Mouse (Mus musculus) hindbrain, embryonic 10.5 days (tissue): ENCODE results near the gene Mrpl54. TPM values are rescaled to one million over a fixed set of nuclear protein-coding genes. Genes with fewer than 3 reads are reported as not detected.
A peak's percentile ranks its signal among the peaks of the same experiment; 100 is the strongest.

ENCODE experiments used
- DNase-seq: peaks from one replicate; pipeline ENCODE4 v3.0.0-alpha.2; 2017; ENCODE audit warnings: low spot score
- H3K27ac ChIP-seq: fragments of 300-500 bp; sonication (generic); 2 replicates; pipeline ENCODE4 v1.5.1; 2016; ENCODE audit warnings: mild to moderate bottlenecking, moderate library complexity
- H3K27me3 ChIP-seq: fragments of 300-500 bp; sonication (generic); 2 replicates; pipeline ENCODE4 v1.6.1; 2016; ENCODE audit warnings: mild to moderate bottlenecking; ENCODE audit not compliant: poor library complexity, insufficient read depth, severe bottlenecking
- H3K36me3 ChIP-seq: fragments of 300-500 bp; sonication (generic); 2 replicates; pipeline ENCODE4 v1.6.1; 2016; ENCODE audit warnings: mild to moderate bottlenecking, moderate library complexity
- H3K4me1 ChIP-seq: fragments of 300-500 bp; sonication (generic); replicated peaks from 2 replicates; pipeline ENCODE4 v1.6.1; 2016; ENCODE audit warnings: mild to moderate bottlenecking
- H3K4me3 ChIP-seq: fragments of 300-500 bp; sonication (generic); 2 replicates; pipeline ENCODE4 v1.5.1; 2016; ENCODE audit warnings: mild to moderate bottlenecking, moderate library complexity
- H3K9me3 ChIP-seq: fragments of 300-500 bp; sonication (generic); 2 replicates; pipeline ENCODE4 v1.6.1; 2016; ENCODE audit warnings: mild to moderate bottlenecking, moderate library complexity
- WGBS: fragments of 180-500 bp; shearing (Covaris S2); methylation state at CpG from one replicate; pipeline ENCODE4 v1.1.7; 2016; 5-methylcytosine and 5-hydroxymethylcytosine counted together
- polyA plus RNA-seq: library from polyadenylated mRNA; unstranded; fragments of >200 nt; fragmentation: Nextera tagmentation; extraction: Ambion mirVana; gene quantifications from 2 replicates; pipeline ENCODE4 v1.2.1, GENCODE M21; 2016

Gene Mrpl54
- polyA plus RNA-seq, 1 experiment from 2014 or later = 238 TPM

- WGBS = 94% methylated on average over 19 of the region's 19 CpGs
- Histone ChIP-seq H3K27ac (no peak overlapping the region), H3K4me3 (0 out of 2 replicates have a peak overlapping the region, but pooled peaks have one; percentile 2), H3K4me1 (peaks cover 6% of the 10 kb centered on the region), H3K9me3 (no peaks in the 10 kb centered on the region), H3K27me3 (peaks cover 6% of the 10 kb centered on the region; the same call in 1 of the 2 replicates), H3K36me3 (peaks cover 60% of the 10 kb centered on the region)
- DNase-seq = no peak
Measured at GRCm38 (mm10) chr10:81273842-81274241, 7.1 kb upstream of the Mrpl54 start.

- no peaks in the 10 kb centered on the region for H3K9me3 ChIP-seq
- H3K27me3 ChIP-seq = no peaks in the 10 kb centered on the region
- H3K36me3 ChIP-seq = peaks cover 59% of the 10 kb centered on the region
- H3K4me3 ChIP-seq = no peak overlapping the region
- H3K4me1 ChIP-seq = peaks cover 14% of the 10 kb centered on the region
- DNase-seq = no peak
- 95% methylated on average over 21 of the region's 21 CpGs for WGBS
- no peak overlapping the region for H3K27ac ChIP-seq
Measured at GRCm38 (mm10) chr10:81272356-81272755, 5.6 kb upstream of the Mrpl54 start.

DNA sequence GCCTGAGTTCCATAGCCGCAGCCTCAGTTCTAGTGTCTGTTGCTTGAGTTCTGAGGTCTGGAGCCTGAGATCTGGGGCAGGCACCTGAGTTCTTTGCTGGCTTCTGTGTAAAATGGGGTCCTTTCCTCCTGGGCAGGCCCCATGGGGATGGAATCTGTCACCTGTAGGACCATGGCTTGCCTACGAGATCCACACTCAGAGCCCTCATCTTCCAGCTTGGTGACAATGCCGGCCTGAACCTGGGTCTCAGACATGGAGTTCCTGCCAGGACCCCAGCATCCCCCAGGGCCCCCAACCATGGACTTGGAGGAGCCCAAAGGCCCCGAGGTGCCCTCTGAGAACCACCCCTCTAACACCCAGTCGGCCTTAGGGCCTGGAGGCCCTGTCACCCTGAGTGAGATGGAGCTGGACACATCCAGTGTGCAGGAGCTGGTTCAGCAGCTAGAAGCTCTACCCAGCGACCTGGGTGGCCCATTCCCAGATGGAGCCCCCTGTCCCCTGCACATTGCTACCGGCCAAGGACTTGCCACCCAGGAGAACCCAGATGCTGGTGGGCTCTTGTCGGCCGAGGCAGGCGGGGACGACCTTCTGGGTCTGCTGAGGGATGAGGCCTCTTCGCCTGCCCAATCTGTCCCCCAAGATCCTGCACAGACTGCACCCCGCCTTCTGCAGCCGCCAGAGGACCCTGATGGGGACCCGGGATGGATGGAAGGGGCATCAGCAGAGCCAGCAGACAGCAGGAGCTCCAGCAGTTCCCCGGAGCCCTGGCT, 2.1 kb upstream of the Mrpl54 start:
- Histone ChIP-seq H3K27me3 (no peaks in the 10 kb centered on the region), H3K36me3 (peaks cover 61% of the 10 kb centered on the region), H3K9me3 (no peaks in the 10 kb centered on the region), H3K27ac (peak overlapping the region; percentile 89), H3K4me3 (peak overlapping the region; percentile 80), H3K4me1 (peaks cover 30% of the 10 kb centered on the region)
- WGBS = 86% methylated on average over 16 of the region's 16 CpGs
- DNase-seq = no peak

DNA sequence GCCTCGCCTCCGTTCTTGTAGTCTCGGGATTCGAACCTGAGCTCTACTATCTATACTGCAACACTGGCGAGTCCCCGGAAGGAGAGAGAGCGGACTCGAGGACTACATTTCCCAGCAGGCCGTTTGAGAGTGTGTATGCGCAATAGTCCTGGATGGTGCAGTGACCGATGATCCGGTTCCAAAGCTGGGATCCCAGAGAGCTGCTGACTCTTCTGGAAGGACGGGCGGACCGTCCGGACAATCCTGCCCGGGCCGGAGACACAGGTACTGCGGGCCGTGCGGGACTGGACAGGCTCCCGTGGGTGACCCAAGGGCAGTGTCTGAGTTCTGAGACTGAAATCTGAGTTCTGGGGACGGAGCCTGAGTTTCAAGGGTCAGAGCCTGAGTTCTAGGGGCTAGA, 1.3 kb upstream of the Mrpl54 start:
- H3K36me3 ChIP-seq = peaks cover 61% of the 10 kb centered on the region
- peak overlapping the region; percentile 89 for H3K27ac ChIP-seq
- H3K4me1 ChIP-seq = peaks cover 30% of the 10 kb centered on the region
- H3K4me3 ChIP-seq = peak overlapping the region; percentile 80
- 5% methylated on average over 23 of the region's 23 CpGs for WGBS
- no peaks in the 10 kb centered on the region for H3K27me3 ChIP-seq
- peak; percentile 79 for DNase-seq
- no peaks in the 10 kb centered on the region for H3K9me3 ChIP-seq

DNA sequence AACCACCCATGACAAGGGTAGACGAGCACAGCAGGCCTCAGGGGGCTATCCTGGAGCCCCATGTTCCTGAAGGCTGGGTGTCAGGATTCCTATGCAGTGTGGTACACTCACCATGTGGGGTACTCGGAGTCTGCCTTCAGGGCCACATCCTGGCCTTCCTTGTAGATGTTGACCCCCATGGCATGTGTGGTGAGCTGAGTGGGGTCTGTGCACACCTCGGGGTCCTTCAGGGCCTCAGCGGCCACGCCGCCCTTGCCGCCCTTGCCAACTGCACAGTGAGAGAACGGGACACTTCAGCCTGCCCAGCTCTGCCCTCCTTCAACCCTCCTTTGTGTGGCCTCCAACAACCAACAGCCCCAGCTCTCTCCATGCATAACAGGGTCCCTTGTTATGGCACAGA, 1.2 kb downstream of the Mrpl54 start:
- Histone ChIP-seq H3K4me3 (peak overlapping the region; percentile 80), H3K4me1 (peaks cover 37% of the 10 kb centered on the region), H3K27ac (peak overlapping the region; percentile 99; the same call in 1 of the 2 replicates), H3K27me3 (peaks cover 8% of the 10 kb centered on the region), H3K9me3 (peaks cover 3% of the 10 kb centered on the region; the same call in 1 of the 2 replicates), H3K36me3 (peaks cover 61% of the 10 kb centered on the region)
- 96% methylated on average over 8 of the region's 8 CpGs for WGBS
- DNase-seq = no peak

DNA sequence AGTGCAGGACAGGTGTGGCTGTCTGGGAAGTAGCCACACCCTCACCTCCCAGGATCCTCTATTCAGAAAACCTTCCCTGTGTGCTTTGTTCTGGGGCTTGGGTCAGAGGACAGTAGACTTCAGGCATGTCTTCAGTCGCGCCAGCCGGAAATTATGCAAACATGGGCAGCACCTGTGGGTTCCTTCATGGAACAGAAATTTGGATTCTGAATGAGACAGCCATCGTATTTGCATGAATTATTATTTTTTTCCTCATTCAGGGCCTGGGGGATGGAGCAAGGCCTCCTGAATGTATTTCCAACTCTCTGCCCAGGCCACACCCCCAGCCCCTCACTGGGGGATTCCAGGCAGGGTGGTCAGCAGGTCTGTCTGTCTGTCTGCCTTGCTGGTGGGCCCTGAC, 5.7 kb downstream of the Mrpl54 start:
- Histone ChIP-seq H3K27ac (no peak overlapping the region), H3K27me3 (peaks cover 53% of the 10 kb centered on the region), H3K9me3 (peaks cover 6% of the 10 kb centered on the region; the same call in 1 of the 2 replicates), H3K4me3 (no peak overlapping the region), H3K36me3 (peaks cover 54% of the 10 kb centered on the region), H3K4me1 (peaks cover 46% of the 10 kb centered on the region)
- WGBS = 90% methylated on average over 4 of the region's 4 CpGs
- DNase-seq = no peak

DNA sequence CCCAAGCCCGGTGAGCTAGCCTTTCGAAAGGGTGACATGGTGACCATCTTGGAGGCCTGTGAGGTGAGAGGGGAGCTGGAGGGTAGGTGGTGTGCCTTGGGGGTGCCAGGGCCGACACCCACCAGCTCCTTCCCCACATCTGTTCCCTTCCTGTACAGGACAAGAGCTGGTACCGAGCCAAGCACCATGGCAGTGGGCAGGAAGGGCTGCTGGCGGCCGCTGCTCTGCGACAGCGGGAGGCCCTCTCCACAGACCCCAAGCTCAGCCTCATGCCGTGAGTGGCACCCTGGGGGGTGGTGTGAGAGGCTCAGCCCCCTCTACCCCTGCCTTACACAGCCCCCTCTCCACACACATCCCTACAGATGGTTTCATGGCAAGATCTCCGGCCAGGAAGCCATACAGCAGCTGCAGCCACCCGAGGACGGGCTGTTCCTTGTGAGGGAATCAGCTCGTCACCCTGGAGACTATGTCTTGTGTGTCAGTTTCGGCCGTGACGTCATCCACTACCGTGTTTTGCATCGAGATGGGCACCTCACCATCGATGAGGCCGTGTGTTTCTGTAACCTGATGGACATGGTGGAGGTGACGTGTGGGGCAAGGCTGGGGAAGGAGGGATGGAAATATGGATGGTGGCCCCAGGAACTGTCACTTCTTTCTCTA, 7.4 kb downstream of the Mrpl54 start:
- peaks cover 36% of the 10 kb centered on the region for H3K4me1 ChIP-seq
- 50% methylated on average over 21 of the region's 21 CpGs for WGBS
- peaks cover 40% of the 10 kb centered on the region for H3K36me3 ChIP-seq
- H3K27me3 ChIP-seq = peaks cover 70% of the 10 kb centered on the region
- H3K9me3 ChIP-seq = peaks cover 6% of the 10 kb centered on the region; the same call in 1 of the 2 replicates
- DNase-seq = no peak
- H3K4me3 ChIP-seq = no peak overlapping the region
- 0 out of 2 replicates have a peak overlapping the region, but pooled peaks have one; percentile 14 for H3K27ac ChIP-seq

DNA sequence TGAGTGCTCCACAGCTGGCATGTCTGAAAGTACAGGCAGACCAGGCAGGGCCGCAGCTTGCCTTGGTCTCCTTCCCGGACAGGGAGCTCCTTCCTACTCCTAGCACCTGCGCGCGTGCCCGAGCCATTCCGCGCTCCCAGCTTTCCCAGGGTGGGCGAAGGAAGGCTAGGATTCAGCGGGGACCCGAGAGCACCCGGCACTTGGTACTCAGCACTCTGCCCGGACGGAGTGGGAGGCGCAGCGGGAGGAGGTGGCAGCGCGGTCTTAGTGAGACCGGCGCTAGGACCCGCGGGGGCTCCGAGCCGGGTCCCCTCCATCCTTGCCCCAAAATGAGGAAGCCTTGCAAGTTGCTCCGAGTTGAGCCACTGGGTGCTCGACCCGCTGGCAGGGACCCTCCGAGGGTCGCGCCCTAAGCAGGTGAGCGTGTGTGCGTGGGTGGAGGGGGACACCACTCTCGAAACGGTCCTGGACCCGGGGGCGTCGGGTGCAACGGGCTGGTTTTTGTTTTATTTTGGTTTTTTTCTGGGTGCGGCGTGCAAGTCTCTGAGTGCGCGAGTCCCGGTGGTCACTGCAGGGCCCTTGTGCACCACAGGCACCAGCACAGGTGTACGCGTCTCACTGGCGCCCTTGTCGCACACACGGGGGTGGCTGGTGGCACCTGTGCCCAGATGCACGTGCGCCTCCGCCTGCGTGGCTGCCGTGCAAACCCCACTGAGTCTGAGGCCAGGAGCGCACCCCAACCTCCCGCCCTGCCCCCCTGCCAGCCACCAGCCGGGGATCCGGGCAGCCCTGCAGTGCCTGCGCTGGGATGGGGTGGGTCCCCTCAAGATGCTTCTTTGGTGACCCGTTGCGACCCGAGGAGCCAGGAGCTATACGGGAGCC, 9.3 kb downstream of the Mrpl54 start:
- Histone ChIP-seq H3K27ac (peak overlapping the region; percentile 64), H3K27me3 (peaks cover 89% of the 10 kb centered on the region)
- 1% methylated on average over 62 of the region's 62 CpGs for WGBS

DNA sequence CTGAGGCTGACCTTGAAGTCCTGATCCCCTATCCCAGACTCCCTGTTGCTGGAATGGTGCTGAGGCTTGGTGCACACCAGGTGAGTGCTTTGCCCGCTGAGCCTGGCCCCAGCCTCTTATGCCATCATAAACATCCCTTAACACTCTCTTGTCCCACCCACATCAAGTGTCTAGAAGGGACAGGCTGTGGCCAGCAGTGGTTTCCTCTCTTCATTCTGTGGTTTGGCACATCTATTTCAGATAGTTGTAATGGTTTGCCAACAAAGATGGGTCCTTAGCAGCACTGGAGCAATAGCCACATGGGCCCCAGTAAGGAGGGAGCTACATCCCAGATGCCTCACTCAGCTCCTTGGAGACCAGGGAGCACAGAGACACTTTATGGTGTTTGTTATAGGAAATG, 11.8 kb downstream of the Mrpl54 start:
- Histone ChIP-seq H3K36me3 (no peaks in the 10 kb centered on the region), H3K27me3 (peaks cover 100% of the 10 kb centered on the region), H3K4me3 (no peak overlapping the region), H3K27ac (no peak overlapping the region), H3K9me3 (no peaks in the 10 kb centered on the region), H3K4me1 (peaks cover 56% of the 10 kb centered on the region)
- DNase-seq = no peak
- WGBS = 66% methylated on average over 1 of the region's 1 CpGs

More for the DNA sequence above, 9.3 kb downstream of the Mrpl54 start:
- Histone ChIP-seq H3K4me1 (peaks cover 48% of the 10 kb centered on the region), H3K9me3 (peaks cover 6% of the 10 kb centered on the region; the same call in 1 of the 2 replicates), H3K4me3 (peak overlapping the region; percentile 58), H3K36me3 (peaks cover 20% of the 10 kb centered on the region)
- peak; percentile 45 for DNase-seq

DNA sequence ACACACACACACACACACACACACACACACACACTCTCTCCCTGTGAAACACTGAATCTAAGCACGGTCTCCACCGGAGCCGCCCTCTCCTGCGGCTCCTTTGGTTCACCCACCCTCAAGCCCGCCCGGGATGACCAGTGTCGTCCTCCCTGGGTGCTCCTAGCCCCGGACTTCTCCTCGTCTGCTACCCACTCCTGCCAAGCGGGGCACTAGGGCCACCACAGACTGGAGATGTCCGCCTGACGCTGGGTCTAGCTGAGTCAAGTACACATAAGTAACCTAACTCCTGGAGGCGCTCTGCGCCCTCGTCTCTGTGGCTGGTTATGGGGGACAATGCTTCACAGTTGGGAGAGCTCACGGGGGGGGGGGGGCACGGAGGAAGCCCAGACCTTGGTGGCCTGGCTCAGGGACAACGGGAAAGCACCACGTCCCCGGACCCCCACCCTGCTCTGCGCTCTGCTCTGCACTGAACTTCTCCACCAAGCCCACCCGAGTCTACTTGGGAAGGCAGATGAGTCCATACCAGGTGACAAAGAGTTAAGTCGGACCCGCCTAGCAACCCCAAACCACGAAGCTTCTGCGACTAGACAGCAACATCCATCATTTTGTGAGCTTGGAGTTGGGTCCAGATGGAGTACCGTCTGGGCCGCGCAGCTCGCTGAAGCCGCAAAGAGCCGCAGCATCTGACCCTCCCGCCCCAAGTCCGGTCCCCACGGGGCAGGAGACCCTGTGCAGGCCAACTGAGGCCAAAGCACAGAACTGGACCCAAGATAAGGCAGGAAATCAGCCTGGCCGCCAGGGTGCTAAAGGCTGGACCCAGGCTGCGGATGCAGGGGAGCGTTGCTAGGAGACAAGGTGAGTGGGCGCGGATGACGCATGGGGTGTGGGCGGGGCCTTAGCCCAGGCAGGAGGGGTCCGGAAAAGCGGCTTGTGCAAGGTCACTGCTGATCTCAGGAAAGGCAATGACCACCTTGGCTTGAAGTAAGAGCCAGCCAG, 14.0 kb downstream of the Mrpl54 start, which contains the start of gene Matk:
Gene Matk, plus strand, starts transcription at position 512 of the 996 bp plus-strand sequence.
- Histone ChIP-seq H3K4me1 (peaks cover 48% of the 10 kb centered on the region), H3K27ac (peak within 1 kb of the TSS; percentile 54), H3K4me3 (peak within 1 kb of the TSS; percentile 36), H3K27me3 (peaks cover 100% of the 10 kb centered on the region), H3K36me3 (no peaks in the 10 kb centered on the region), H3K9me3 (no peaks in the 10 kb centered on the region)
- peak; percentile 61 for DNase-seq
- 11% methylated on average over 44 of the region's 44 CpGs for WGBS

DNA sequence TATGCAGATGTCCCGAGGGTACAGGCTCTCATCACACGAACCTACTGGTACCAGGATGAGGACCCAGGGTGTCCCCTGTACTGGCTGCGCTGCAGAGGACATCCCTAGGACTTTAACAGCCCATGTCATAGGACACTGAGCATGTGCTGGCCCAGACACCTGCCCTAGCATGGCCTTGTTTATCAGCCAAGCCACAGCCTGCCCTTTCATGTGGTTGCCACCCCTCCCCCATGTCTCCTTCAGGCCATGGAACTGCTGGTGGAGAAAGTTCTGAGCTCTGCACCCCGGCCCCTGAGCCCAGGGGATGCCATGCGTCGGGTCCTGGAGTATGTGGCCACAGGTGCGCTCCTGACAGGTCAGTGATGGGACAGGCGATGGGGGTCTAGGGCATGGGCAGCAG, 17.3 kb downstream of the Mrpl54 start:
- Histone ChIP-seq H3K27ac (no peak overlapping the region), H3K9me3 (no peaks in the 10 kb centered on the region), H3K4me1 (peaks cover 57% of the 10 kb centered on the region), H3K27me3 (peaks cover 100% of the 10 kb centered on the region), H3K4me3 (no peak overlapping the region), H3K36me3 (no peaks in the 10 kb centered on the region)
- WGBS = 84% methylated on average over 8 of the region's 8 CpGs
- DNase-seq = no peak
